In genomic region chr3:54672557-54673529, GRCm38 (mm10) we compare ENCODE assay signal across 9 mouse cellular contexts. TPM values are rescaled to one million over a fixed set of nuclear protein-coding genes. Genes with fewer than 3 reads are reported as not detected.
DNase-seq lines count a peak whose midpoint lies in the region; ATAC-seq lines count a peak whose summit lies in the region.
"Had no signal": no experiment of that assay in that cellular context is flagged by ENCODE, and none has a peak within 500 bp of the region (broad histone marks: within the 10 kb centered on the region; RNA-seq: fewer than 3 reads in every experiment).

No protein-coding gene starts in this region.

- H3K4me1 ChIP-seq in liver, embryonic 12.5 days: no peaks in the 10 kb centered on the region
- no peaks in the 10 kb centered on the region; the same call in 1 of the 2 replicates for H3K4me1 ChIP-seq in forebrain, embryonic 16.5 days (replicated peaks; ENCODE audit: control insufficient read depth, insufficient read depth, low read length)
- 0 out of 2 replicates have a peak, but pooled peaks cover 4% of the 10 kb centered on the region for H3K4me1 ChIP-seq in stomach, embryonic 15.5 days
- H3K4me1 ChIP-seq: limb, embryonic 12.5 days had no signal

- no peak overlapping the region for H3K4me2 ChIP-seq in liver, embryonic 12.5 days
- H3K4me2 ChIP-seq in forebrain, embryonic 16.5 days (ENCODE audit: low read length): no peak overlapping the region
- 0 out of 2 replicates have a peak overlapping the region, but pooled peaks have one; percentile 10 for H3K4me2 ChIP-seq in stomach, embryonic 15.5 days
- H3K4me2 ChIP-seq: limb, embryonic 12.5 days had no signal

- no peaks in the 10 kb centered on the region for H3K27me3 ChIP-seq in liver, embryonic 12.5 days (replicated peaks)
- H3K27me3 ChIP-seq in forebrain, embryonic 16.5 days (replicated peaks; ENCODE audit: control insufficient read depth, insufficient read depth, low read length): no peaks in the 10 kb centered on the region
- H3K27me3 ChIP-seq in stomach, embryonic 15.5 days (replicated peaks): peaks cover 11% of the 10 kb centered on the region
- H3K27me3 ChIP-seq: limb, embryonic 12.5 days had no signal

- no peaks in the 10 kb centered on the region for H3K9me3 ChIP-seq in liver, embryonic 12.5 days (replicated peaks)
- H3K9me3 ChIP-seq in forebrain, embryonic 16.5 days (ENCODE audit: control insufficient read depth, low read length): no peaks in the 10 kb centered on the region
- H3K9me3 ChIP-seq in stomach, embryonic 15.5 days: no peaks in the 10 kb centered on the region
- H3K9me3 ChIP-seq: limb, embryonic 12.5 days had no signal

- H3K4me3 ChIP-seq in liver, embryonic 12.5 days: no peak overlapping the region
- no peak overlapping the region for H3K4me3 ChIP-seq in forebrain, embryonic 16.5 days (replicated peaks; ENCODE audit: low read length)
- no peak overlapping the region for H3K4me3 ChIP-seq in stomach, embryonic 15.5 days (replicated peaks)
- H3K4me3 ChIP-seq: limb, embryonic 12.5 days had no signal

- no peak overlapping the region for H3K27ac ChIP-seq in liver, embryonic 12.5 days
- no peak overlapping the region for H3K27ac ChIP-seq in forebrain, embryonic 16.5 days (ENCODE audit: low read length)
- H3K27ac ChIP-seq in stomach, embryonic 15.5 days: peak overlapping the region; percentile 26; the same call in 1 of the 2 replicates
- H3K27ac ChIP-seq: limb, embryonic 12.5 days had no signal

- ATAC-seq in liver, embryonic 12.5 days: no peak
- peak; percentile 73 for ATAC-seq in forebrain, embryonic 16.5 days
- peak; percentile 65; the same call in 1 of the 2 replicates for ATAC-seq in stomach, embryonic 15.5 days (ENCODE audit: insufficient read depth, low FRiP score, low read depth)

- H3K36me3 ChIP-seq in liver, embryonic 12.5 days: no peaks in the 10 kb centered on the region
- H3K36me3 ChIP-seq in forebrain, embryonic 16.5 days (ENCODE audit: control insufficient read depth, insufficient read depth): no peaks in the 10 kb centered on the region
- no peaks in the 10 kb centered on the region for H3K36me3 ChIP-seq in stomach, embryonic 15.5 days
- H3K36me3 ChIP-seq: limb, embryonic 12.5 days had no signal

- DNase-seq in liver: peak; percentile 6
- peak; percentile 23 for DNase-seq in R1 (ENCODE audit: low read depth, low spot score)
- peak; percentile 54 for DNase-seq in kidney, postnatal 14 days
- peak; percentile 64 for DNase-seq in lung, postnatal 10 days
- DNase-seq in cerebellum, adult 18-20 months: no peak

- no peak overlapping the region for H3K9ac ChIP-seq in liver, embryonic 12.5 days
- no peak overlapping the region for H3K9ac ChIP-seq in forebrain, embryonic 16.5 days (replicated peaks; ENCODE audit: low read depth, low read length)
- no peak overlapping the region for H3K9ac ChIP-seq in stomach, embryonic 15.5 days
- H3K9ac ChIP-seq: limb, embryonic 12.5 days had no signal

- WGBS in liver, embryonic 12.5 days (ENCODE audit: insufficient replicate concordance): 67% methylated on average over 13 of the region's 13 CpGs
- 39% methylated on average over 13 of the region's 13 CpGs for WGBS in forebrain, embryonic 16.5 days
- WGBS in stomach, embryonic 15.5 days: 27% methylated on average over 13 of the region's 13 CpGs

RNA-seq across cellular contexts. Expression of gene Supt20, which starts 19.8 kb away (rescaled TPM):
- polyA plus RNA-seq in liver, embryonic 12.5 days (2016; fragmentation: Nextera tagmentation; extraction: Ambion mirVana): 49.8 and 50.0 TPM in 2 replicates
- polyA plus RNA-seq in forebrain, embryonic 16.5 days (2015; fragmentation: Nextera tagmentation; extraction: Ambion mirVana): 102 and 112 TPM in 2 replicates
- 81.1 and 85.0 TPM in 2 replicates for polyA plus RNA-seq in stomach, embryonic 15.5 days (2015; fragmentation: Nextera tagmentation; extraction: Ambion mirVana)

RNA-seq across cellular contexts. Expression of gene Gm21958, which starts 41.3 kb away (rescaled TPM):
- polyA plus RNA-seq in liver, embryonic 12.5 days (2016; fragmentation: Nextera tagmentation; extraction: Ambion mirVana): not detected in 2 replicates
- not detected in 2 replicates for polyA plus RNA-seq in forebrain, embryonic 16.5 days (2015; fragmentation: Nextera tagmentation; extraction: Ambion mirVana)
- 0.79 TPM in 1 of 2 replicates, not detected in the other for polyA plus RNA-seq in stomach, embryonic 15.5 days (2015; fragmentation: Nextera tagmentation; extraction: Ambion mirVana)
- polyA plus RNA-seq: limb, embryonic 12.5 days had no signal

Comparison
In these comparisons a context has a peak if more than half of its experiments do, and no peak if none do; other contexts are left out.
1. DNase-seq: peak in liver (single experiment), R1 (single experiment), kidney, postnatal 14 days (single experiment) and lung, postnatal 10 days (single experiment); none in cerebellum, adult 18-20 months (0 of 2).